Mouse (Mus musculus) erythroblast, embryonic 14.5 days (primary cell): Measurements from ENCODE around the gene Sorbs1.

ENCODE experiments used
- GATA1 ChIP-seq: IDR thresholded peaks from 2 replicates; pipeline ENCODE4 v1.6.1; 2012; ENCODE audit warnings: low read length, inconsistent platforms, mixed read lengths
- TAL1 ChIP-seq: IDR thresholded peaks from 3 replicates; pipeline ENCODE4 v1.6.1; 2012; ENCODE audit warnings: low read length, inconsistent platforms, mixed read lengths

DNA sequence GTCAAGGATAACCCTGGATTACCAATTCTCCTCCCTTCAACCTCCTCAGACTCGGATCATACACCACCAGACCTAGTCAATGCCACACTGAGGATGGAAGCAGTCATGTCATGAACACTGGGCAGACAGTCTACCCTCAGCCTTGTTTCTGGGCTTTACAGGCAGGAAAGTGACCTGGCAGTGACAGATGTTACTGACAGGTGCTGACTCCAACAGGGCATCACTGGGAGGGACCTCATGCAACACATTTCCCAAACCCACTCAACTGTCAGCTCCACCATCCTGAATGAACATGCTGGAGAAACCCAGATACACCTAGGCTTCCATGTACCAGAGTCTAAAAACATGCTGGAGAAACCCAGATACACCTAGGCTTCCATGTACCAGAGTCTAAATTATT is 51.9 kb downstream of the Sorbs1 start:
- no peak for TF ChIP-seq GATA1
- no peak for TF ChIP-seq TAL1
